Mouse (Mus musculus) kidney, embryonic 16.5 days (tissue): ENCODE results near the gene Arid1b. TPM values are rescaled to one million over a fixed set of nuclear protein-coding genes. Genes with fewer than 3 reads are reported as not detected.
A peak's percentile ranks its signal among the peaks of the same experiment; 100 is the strongest.

Experiments
- ATAC-seq: fragments of 200-750 bp; cut with Nextera tagmentation; 2 replicates; pipeline ENCODE4 v1.8.0; 2017; ENCODE audit warnings: moderate TSS enrichment; ENCODE audit not compliant: low FRiP score, low TSS enrichment
- H3K27ac ChIP-seq: fragments of 300-500 bp; sonication (generic); 2 replicates; pipeline ENCODE4 v1.5.1; 2014; ENCODE audit warnings: low read length
- H3K27me3 ChIP-seq: fragments of 300-500 bp; sonication (generic); 2 replicates; pipeline ENCODE4 v1.6.1; 2014; ENCODE audit warnings: low read length, control low read depth, mixed read lengths; ENCODE audit not compliant: insufficient read depth
- H3K36me3 ChIP-seq: fragments of 300-500 bp; sonication (generic); 2 replicates; pipeline ENCODE4 v1.6.1; 2014; ENCODE audit warnings: low read length, control low read depth, mixed read lengths; ENCODE audit not compliant: insufficient read depth
- H3K4me1 ChIP-seq: fragments of 300-500 bp; sonication (generic); 2 replicates; pipeline ENCODE4 v1.6.1; 2014; ENCODE audit warnings: low read length, control low read depth, mixed read lengths; ENCODE audit not compliant: insufficient read depth
- H3K4me2 ChIP-seq: fragments of 300-500 bp; sonication (generic); replicated peaks from 2 replicates; pipeline ENCODE4 v1.6.1; 2014; ENCODE audit warnings: low read depth, low read length
- H3K4me3 ChIP-seq: fragments of 300-500 bp; sonication (generic); 2 replicates; pipeline ENCODE4 v1.5.1; 2014; ENCODE audit warnings: mild to moderate bottlenecking, low read length
- H3K9ac ChIP-seq: fragments of 300-500 bp; sonication (generic); replicated peaks from 2 replicates; pipeline ENCODE4 v1.6.1; 2014; ENCODE audit warnings: low read length
- H3K9me3 ChIP-seq: fragments of 300-500 bp; sonication (generic); 2 replicates; pipeline ENCODE4 v1.6.1; 2016; ENCODE audit warnings: low read length, control low read depth
- WGBS: fragments of 180-500 bp; shearing (Covaris S2); extraction: QIAGEN DNeasy Blood & Tissue Kit; methylation state at CpG from one replicate; pipeline ENCODE4 v1.1.7; 2014; 5-methylcytosine and 5-hydroxymethylcytosine counted together
- polyA plus RNA-seq: library from polyadenylated mRNA; unstranded; fragments of >200 nt; fragmentation: Nextera tagmentation; extraction: Ambion mirVana; gene quantifications from 2 replicates; pipeline ENCODE4 v1.2.1, GENCODE M21; 2015

Gene Arid1b
- polyA plus RNA-seq, 1 experiment from 2014 or later = 10.9 TPM

- Histone ChIP-seq H3K9me3 (no peaks in the 10 kb centered on the region), H3K4me2 (no peak overlapping the region), H3K4me1 (peaks cover 41% of the 10 kb centered on the region), H3K36me3 (no peaks in the 10 kb centered on the region), H3K27me3 (no peaks in the 10 kb centered on the region), H3K4me3 (no peak overlapping the region), H3K27ac (no peak overlapping the region), H3K9ac (no peak overlapping the region)
- 65% methylated on average over 6 of the region's 6 CpGs for WGBS
- no peak for ATAC-seq
Observed at GRCm38 (mm10) chr17:5218955-5219557, 224.9 kb downstream of the Arid1b start.

- Histone ChIP-seq H3K27me3 (no peaks in the 10 kb centered on the region), H3K4me1 (peaks cover 35% of the 10 kb centered on the region), H3K9ac (no peak overlapping the region), H3K4me2 (no peak overlapping the region), H3K4me3 (no peak overlapping the region), H3K9me3 (no peaks in the 10 kb centered on the region), H3K27ac (no peak overlapping the region), H3K36me3 (no peaks in the 10 kb centered on the region)
- peak; percentile 57; the same call in 1 of the 2 replicates for ATAC-seq
- WGBS = 34% methylated on average over 8 of the region's 8 CpGs
Observed at GRCm38 (mm10) chr17:5221041-5221440, 226.9 kb downstream of the Arid1b start.

- 45% methylated on average over 4 of the region's 4 CpGs for WGBS
- H3K9me3 ChIP-seq = no peaks in the 10 kb centered on the region
- H3K36me3 ChIP-seq = no peaks in the 10 kb centered on the region
- H3K27me3 ChIP-seq = no peaks in the 10 kb centered on the region
- no peak overlapping the region for H3K9ac ChIP-seq
- ATAC-seq = no peak
- no peak overlapping the region for H3K27ac ChIP-seq
- H3K4me2 ChIP-seq = no peak overlapping the region
- peaks cover 37% of the 10 kb centered on the region for H3K4me1 ChIP-seq
- no peak overlapping the region for H3K4me3 ChIP-seq
Observed at GRCm38 (mm10) chr17:5221558-5221957, 227.4 kb downstream of the Arid1b start.

GRCm38 (mm10) chr17:5222827-5223226 lies 228.7 kb downstream of the Arid1b start:
- H3K27me3 ChIP-seq = no peaks in the 10 kb centered on the region
- WGBS = 33% methylated on average over 2 of the region's 2 CpGs
- H3K4me3 ChIP-seq = no peak overlapping the region
- no peak for ATAC-seq
- H3K4me1 ChIP-seq = peaks cover 37% of the 10 kb centered on the region
- no peak overlapping the region for H3K27ac ChIP-seq
- H3K9me3 ChIP-seq = no peaks in the 10 kb centered on the region
- no peak overlapping the region for H3K9ac ChIP-seq
- H3K36me3 ChIP-seq = no peaks in the 10 kb centered on the region
- H3K4me2 ChIP-seq = no peak overlapping the region

- WGBS = 91% methylated on average over 4 of the region's 4 CpGs
- ATAC-seq = no peak
- no peaks in the 10 kb centered on the region for H3K9me3 ChIP-seq
- peaks cover 43% of the 10 kb centered on the region for H3K4me1 ChIP-seq
- no peaks in the 10 kb centered on the region for H3K36me3 ChIP-seq
- no peaks in the 10 kb centered on the region for H3K27me3 ChIP-seq
- H3K9ac ChIP-seq = no peak overlapping the region
- H3K4me3 ChIP-seq = no peak overlapping the region
- no peak overlapping the region for H3K4me2 ChIP-seq
- no peak overlapping the region for H3K27ac ChIP-seq
Observed at GRCm38 (mm10) chr17:5224932-5225331, 230.8 kb downstream of the Arid1b start.

- no peaks in the 10 kb centered on the region for H3K27me3 ChIP-seq
- H3K4me2 ChIP-seq = no peak overlapping the region
- H3K9ac ChIP-seq = no peak overlapping the region
- H3K36me3 ChIP-seq = no peaks in the 10 kb centered on the region
- no peak overlapping the region for H3K4me3 ChIP-seq
- WGBS = 26% methylated on average over 6 of the region's 6 CpGs
- ATAC-seq = peak; percentile 78
- no peaks in the 10 kb centered on the region for H3K9me3 ChIP-seq
- peak overlapping the region; percentile 43; the same call in 1 of the 2 replicates for H3K27ac ChIP-seq
- H3K4me1 ChIP-seq = peaks cover 36% of the 10 kb centered on the region
Observed at GRCm38 (mm10) chr17:5227136-5227535, 233.0 kb downstream of the Arid1b start.

- H3K9ac ChIP-seq = no peak overlapping the region
- H3K36me3 ChIP-seq = no peaks in the 10 kb centered on the region; the same call in 1 of the 2 replicates
- H3K9me3 ChIP-seq = no peaks in the 10 kb centered on the region
- ATAC-seq = no peak
- no peak overlapping the region for H3K4me2 ChIP-seq
- WGBS = 79% methylated on average over 14 of the region's 14 CpGs
- H3K27me3 ChIP-seq = no peaks in the 10 kb centered on the region
- H3K4me1 ChIP-seq = peaks cover 34% of the 10 kb centered on the region
- H3K27ac ChIP-seq = no peak overlapping the region
- H3K4me3 ChIP-seq = no peak overlapping the region
Observed at GRCm38 (mm10) chr17:5227950-5228615, 234.0 kb downstream of the Arid1b start.

- 81% methylated on average over 6 of the region's 6 CpGs for WGBS
- no peaks in the 10 kb centered on the region; the same call in 1 of the 2 replicates for H3K36me3 ChIP-seq
Observed at GRCm38 (mm10) chr17:5228616-5229250, 234.6 kb downstream of the Arid1b start.

GRCm38 (mm10) chr17:5230063-5230462 lies 235.9 kb downstream of the Arid1b start:
- H3K9ac ChIP-seq = no peak overlapping the region
- no peak overlapping the region for H3K27ac ChIP-seq
- no peaks in the 10 kb centered on the region for H3K9me3 ChIP-seq
- H3K4me1 ChIP-seq = peaks cover 38% of the 10 kb centered on the region
- no peaks in the 10 kb centered on the region; the same call in 1 of the 2 replicates for H3K36me3 ChIP-seq
- H3K4me2 ChIP-seq = no peak overlapping the region
- no peak for ATAC-seq
- WGBS = 76% methylated on average over 7 of the region's 7 CpGs
- H3K4me3 ChIP-seq = no peak overlapping the region
- H3K27me3 ChIP-seq = no peaks in the 10 kb centered on the region

More at GRCm38 (mm10) chr17:5228616-5229250, 234.6 kb downstream of the Arid1b start:
- H3K9me3 ChIP-seq = no peaks in the 10 kb centered on the region
- no peak overlapping the region for H3K27ac ChIP-seq
- H3K27me3 ChIP-seq = no peaks in the 10 kb centered on the region
- H3K4me2 ChIP-seq = no peak overlapping the region
- peaks cover 34% of the 10 kb centered on the region for H3K4me1 ChIP-seq
- ATAC-seq = no peak
- H3K9ac ChIP-seq = no peak overlapping the region
- no peak overlapping the region for H3K4me3 ChIP-seq

GRCm38 (mm10) chr17:5232180-5232579 lies 238.0 kb downstream of the Arid1b start:
- H3K4me1 ChIP-seq = peaks cover 24% of the 10 kb centered on the region
- no peak overlapping the region for H3K4me3 ChIP-seq
- 69% methylated on average over 2 of the region's 2 CpGs for WGBS
- H3K9me3 ChIP-seq = no peaks in the 10 kb centered on the region
- no peak overlapping the region for H3K27ac ChIP-seq
- ATAC-seq = no peak
- H3K9ac ChIP-seq = no peak overlapping the region
- H3K27me3 ChIP-seq = no peaks in the 10 kb centered on the region
- no peaks in the 10 kb centered on the region; the same call in 1 of the 2 replicates for H3K36me3 ChIP-seq
- no peak overlapping the region for H3K4me2 ChIP-seq
